Mouse (Mus musculus) gastrocnemius, adult 2 months (tissue): ENCODE measurements around the gene Arhgef2. TPM values are rescaled to one million over a fixed set of nuclear protein-coding genes. Genes with fewer than 3 reads are reported as not detected.

Source experiments
- DNase-seq: peaks from one replicate; pipeline ENCODE4 v3.0.0; 2022
- H3K27ac ChIP-seq: fragments of 200-600 bp; 2 replicates; pipeline ENCODE4 v1.8.1; 2022; ENCODE audit warnings: mild to moderate bottlenecking
- H3K4me3 ChIP-seq: fragments of 200-600 bp; 2 replicates; pipeline ENCODE4 v1.8.1; 2022; ENCODE audit warnings: mild to moderate bottlenecking, moderate library complexity
- CTCF ChIP-seq: fragments of 200-600 bp; IDR thresholded peaks from 2 replicates; pipeline ENCODE4 v1.8.1; 2022; ENCODE audit warnings: antibody characterized with exemption, mild to moderate bottlenecking, moderate library complexity
- intact Hi-C: fragments of 180-260 bp; cut with DNase I; formaldehyde crosslinking; loops from one replicate; pipeline ENCODE4 v1.15.1; 2025
- total RNA-seq, 2 experiments: library from RNA; stranded (reverse); gene quantifications; 2 replicates each; pipeline ENCODE4 v1.2.3; 2021

Gene Arhgef2
- total RNA-seq, 2 experiments from 2014 or later = 22.4 to 24.7 TPM

DNA sequence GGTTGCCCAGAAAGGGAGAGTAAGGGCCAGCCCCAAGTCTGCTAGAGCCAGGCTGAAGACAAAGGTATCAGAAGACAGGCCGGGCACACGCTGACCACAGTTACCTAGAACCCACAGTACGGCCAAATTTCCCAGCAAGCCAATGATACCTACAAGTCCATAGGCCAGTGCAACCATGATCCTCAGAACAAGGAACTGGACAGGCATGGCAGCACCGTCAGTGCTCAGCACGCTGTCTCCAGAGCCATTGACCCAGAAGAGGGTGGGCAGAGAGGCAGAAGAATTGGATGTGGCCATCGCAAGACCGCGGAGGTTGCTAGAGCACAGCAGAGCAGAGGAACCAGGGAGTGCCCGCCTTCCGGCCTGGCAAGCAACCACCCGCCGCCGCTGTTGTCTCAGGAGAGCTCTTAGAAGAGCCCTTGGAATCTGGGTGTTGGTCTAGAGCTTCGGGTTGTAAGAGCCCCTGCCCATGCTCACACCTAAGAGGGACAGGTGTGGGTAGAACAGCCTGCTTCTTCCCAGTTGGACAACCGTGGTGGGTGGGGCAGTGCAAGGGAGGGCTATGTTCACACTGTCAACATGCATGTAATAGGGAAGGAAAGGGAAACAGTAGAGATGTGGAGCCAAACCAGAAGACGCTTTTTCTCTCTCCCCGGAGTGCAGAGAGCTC lies 47.2 kb downstream of the Arhgef2 start, which contains the start of gene Rxfp4:
Rxfp4 (minus strand) TSS at position 297 of the 670 bp plus-strand sequence.
- no peak within 1 kb of the TSS for H3K27ac ChIP-seq
- TF ChIP-seq CTCF = no peak
- intact Hi-C loops = no loop called here
- H3K4me3 ChIP-seq = no peak within 1 kb of the TSS
- DNase-seq = no peak

DNA sequence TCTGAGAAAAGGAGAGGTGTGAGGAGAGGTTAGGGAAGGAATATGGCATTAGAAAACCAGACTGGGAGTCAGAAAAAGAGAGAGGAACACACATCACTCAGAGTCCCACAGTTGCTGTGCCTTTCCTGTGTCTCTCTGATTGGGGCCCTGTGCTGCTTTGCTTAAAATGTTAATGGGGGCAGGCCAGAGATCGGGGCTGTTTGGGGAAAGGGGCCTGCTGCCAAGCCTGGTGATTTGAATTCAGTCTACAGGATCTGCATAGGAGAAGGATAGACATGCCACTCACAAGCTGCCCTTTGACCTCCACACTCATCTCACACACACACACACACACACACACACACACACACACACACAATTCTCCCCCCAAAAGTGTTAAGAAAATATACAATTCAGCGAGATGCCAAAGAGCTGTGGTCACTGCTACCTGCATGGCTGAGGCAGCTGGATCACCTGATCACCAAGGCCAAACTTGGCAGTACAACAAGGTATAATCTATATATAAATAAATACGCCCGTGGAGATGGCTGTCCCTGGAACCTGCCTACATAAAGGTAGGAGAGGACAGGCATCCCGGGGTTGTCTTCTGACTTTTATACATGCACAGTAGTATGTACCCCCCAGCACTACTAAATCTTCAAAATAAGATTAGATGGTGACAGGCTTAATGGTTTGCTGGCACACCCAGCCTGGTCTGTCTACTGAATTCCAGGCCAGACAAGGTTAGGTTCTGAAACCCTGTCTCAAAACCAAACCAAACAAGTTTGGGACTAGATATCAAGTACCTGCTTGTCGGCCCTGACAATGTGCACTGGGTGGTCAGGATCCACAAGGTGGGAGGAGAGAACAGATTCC lies 48.0 kb downstream of the Arhgef2 start:
- DNase-seq = no peak
- TF ChIP-seq CTCF = no peak
- no peak overlapping the region for H3K27ac ChIP-seq

DNA sequence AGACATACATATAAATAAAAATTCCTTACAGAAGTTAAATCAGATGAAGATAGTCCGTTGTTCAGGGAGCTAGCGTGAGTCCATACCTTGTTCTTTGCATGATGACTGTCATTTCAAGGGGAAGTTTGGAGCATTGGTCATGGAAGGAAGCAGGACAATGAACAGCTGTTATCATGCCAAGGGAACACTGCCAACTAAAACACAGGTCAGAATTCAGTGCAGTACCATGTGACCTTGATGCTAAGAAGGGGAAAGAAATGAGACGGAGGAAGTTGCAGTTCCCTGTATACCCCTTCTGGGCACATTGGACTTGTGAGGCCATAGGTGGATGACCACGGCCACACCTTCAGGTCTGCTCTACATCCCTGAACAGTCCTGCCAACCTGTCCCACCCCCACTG lies 48.9 kb downstream of the Arhgef2 start:
- H3K4me3 ChIP-seq = no peak overlapping the region
- H3K27ac ChIP-seq = no peak overlapping the region
- TF ChIP-seq CTCF = no peak
- intact Hi-C loops = no loop called here
- no peak for DNase-seq

More for the DNA sequence above, 48.0 kb downstream of the Arhgef2 start:
- intact Hi-C loops = no loop called here
- H3K4me3 ChIP-seq = no peak overlapping the region

DNA sequence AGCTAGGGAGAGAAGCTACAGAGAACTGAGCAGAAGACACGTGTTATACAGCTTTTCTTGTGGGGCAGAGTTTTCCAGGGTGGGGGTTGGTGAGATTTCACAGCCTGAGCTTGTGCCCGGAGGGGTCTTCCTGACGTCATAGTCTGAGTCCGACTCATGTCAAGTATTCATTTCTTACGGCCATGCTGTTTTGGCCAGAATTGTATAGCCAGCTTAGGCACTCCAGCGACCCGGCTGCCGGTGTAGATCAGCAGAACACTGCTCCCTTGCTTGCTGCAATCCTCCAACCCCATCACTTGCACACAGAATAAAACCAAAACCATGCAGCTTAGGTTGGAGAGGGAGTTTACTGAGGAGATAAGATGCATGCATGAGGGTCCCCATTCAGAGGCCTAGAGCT lies 49.9 kb downstream of the Arhgef2 start:
- Histone ChIP-seq H3K4me3 (no peak overlapping the region), H3K27ac (no peak overlapping the region)
- DNase-seq = no peak
- no peak for TF ChIP-seq CTCF
- intact Hi-C loops = no loop called here

DNA sequence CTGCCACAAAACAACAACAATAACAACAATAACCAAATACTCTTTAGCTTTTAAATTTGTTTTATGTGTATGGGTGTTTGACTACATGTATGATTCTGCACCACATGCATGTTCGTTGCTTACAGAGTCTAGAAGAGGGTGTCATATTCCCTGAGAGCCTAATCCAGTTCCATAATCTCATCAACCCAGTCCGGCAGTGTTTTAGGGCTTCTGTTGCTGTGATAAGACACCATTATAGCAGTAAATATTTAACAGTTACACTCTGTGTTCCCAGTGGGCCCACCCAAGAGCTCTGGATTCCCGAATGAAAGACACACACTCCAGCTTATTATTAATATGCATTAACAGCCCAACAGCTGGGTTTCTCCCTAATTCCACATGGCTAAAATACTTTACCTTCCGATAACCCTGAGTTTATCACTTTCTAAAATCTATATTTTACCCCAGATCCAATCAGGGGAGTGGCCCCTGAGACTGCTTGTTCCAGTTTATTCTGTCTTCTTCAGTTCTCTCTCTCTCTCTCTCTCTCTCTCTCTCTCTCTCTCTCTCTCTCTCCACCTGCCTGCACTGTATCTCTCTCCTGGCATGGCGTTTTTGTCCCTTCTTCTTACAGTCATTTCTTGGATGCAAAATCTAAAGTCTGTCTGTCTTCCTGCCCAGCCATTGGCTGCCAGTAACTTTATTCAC lies 52.8 kb downstream of the Arhgef2 start:
- TF ChIP-seq CTCF = no peak
- intact Hi-C loops = no loop called here
- DNase-seq = no peak
- Histone ChIP-seq H3K27ac (no peak overlapping the region), H3K4me3 (no peak overlapping the region)

DNA sequence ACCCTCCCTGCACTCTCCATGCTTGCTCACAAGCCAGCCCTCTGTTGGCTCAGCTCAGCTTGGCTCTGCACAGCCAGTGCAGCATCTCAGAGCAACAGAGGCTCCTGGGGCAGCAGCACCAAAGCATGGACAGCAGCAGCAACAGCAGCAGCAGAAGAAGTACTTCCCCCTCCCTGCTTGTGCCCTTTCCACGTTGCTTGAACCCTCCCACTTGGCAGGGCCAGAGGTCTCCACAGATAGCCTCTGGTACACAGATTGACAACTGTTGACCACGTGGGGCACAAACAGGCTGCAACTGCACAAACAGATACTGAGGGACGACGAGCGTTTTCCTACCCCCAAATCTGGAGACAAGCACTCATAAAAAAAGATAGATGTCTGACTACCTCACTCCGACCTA lies 54.0 kb downstream of the Arhgef2 start:
- DNase-seq = no peak
- intact Hi-C loops = no loop called here
- TF ChIP-seq CTCF = no peak

DNA sequence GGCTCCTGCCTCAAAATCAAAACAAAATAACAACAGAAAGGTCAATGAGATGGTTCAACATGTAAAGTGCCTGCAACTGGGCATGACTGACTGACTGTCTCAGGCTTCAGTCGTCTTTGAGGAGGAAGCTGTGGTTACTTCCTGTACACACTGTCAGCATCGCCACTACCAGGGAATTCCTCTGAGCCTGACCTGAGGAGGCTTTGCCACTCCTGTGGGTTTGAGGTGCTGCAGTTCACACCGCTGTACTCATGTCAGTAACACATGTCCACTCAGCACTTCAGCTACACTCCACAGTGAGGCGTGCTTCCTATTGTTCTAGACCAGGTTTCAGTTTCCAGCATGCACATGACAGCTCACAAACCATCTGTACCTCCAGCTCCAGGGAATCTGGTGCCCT lies 58.3 kb downstream of the Arhgef2 start:
- intact Hi-C loops = no loop called here

More for the DNA sequence above, 54.0 kb downstream of the Arhgef2 start:
- Histone ChIP-seq H3K27ac (no peak overlapping the region), H3K4me3 (no peak overlapping the region)

DNA sequence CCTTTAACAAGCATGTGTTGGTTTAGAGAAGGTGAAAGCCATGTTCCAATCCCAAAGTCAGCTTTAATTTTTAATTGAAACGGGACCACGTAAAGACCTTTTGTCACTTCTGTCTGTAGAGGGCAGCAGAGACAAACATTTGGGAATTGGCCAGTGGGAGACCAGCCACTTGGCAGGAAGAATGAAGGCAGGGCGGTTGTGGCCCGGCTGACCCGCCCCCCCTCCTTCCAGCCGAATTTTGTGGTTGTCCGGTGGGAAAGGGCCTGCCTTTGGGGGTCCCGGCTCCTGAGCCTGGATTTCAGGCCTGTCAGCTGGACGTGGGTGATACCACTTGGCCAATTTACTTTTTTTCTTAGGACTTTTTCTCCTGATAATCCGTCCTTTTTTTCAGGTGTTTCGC lies 71.6 kb downstream of the Arhgef2 start:
- intact Hi-C loops = loop anchor here (5.0 kb wide), 1 partner anchor 60 kb away; no protein-coding TSS in a partner anchor
- peak overlapping the region; percentile 39 for H3K27ac ChIP-seq
- TF ChIP-seq CTCF = peak; percentile 81
- peak overlapping the region; percentile 67 for H3K4me3 ChIP-seq
- peak; percentile 86 for DNase-seq

More for the DNA sequence above, 58.3 kb downstream of the Arhgef2 start:
- no peak overlapping the region for H3K27ac ChIP-seq
- H3K4me3 ChIP-seq = no peak overlapping the region
- no peak for DNase-seq
- TF ChIP-seq CTCF = peak; percentile 10; the same call in 1 of the 2 replicates

DNA sequence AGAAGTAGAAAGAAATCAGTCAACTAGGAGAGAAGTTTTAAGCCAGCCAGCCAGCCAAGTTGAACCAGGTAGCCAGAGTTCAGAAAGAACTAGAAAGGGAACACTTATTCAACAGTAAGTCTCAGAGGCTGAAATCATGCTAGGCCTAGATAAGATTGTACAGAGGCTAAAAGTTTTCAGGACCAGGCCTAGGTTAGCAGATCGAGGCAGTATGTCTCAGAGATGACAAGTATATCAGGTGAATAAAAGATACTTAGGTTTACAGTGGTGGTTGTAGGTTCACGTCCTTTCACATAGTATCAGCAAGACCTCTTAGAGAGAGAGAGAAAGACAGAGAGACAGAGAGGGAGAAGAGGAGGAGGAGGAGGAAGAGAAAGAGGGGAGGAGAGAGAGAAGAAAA lies 78.0 kb downstream of the Arhgef2 start:
- DNase-seq = no peak
- Histone ChIP-seq H3K4me3 (no peak overlapping the region), H3K27ac (peak overlapping the region; percentile 4; the same call in 1 of the 2 replicates)
- no peak for TF ChIP-seq CTCF
- intact Hi-C loops = loop anchor here (5.0 kb wide), 1 partner anchor 33 kb away; the partner anchor contains the start of gene Rit1

DNA sequence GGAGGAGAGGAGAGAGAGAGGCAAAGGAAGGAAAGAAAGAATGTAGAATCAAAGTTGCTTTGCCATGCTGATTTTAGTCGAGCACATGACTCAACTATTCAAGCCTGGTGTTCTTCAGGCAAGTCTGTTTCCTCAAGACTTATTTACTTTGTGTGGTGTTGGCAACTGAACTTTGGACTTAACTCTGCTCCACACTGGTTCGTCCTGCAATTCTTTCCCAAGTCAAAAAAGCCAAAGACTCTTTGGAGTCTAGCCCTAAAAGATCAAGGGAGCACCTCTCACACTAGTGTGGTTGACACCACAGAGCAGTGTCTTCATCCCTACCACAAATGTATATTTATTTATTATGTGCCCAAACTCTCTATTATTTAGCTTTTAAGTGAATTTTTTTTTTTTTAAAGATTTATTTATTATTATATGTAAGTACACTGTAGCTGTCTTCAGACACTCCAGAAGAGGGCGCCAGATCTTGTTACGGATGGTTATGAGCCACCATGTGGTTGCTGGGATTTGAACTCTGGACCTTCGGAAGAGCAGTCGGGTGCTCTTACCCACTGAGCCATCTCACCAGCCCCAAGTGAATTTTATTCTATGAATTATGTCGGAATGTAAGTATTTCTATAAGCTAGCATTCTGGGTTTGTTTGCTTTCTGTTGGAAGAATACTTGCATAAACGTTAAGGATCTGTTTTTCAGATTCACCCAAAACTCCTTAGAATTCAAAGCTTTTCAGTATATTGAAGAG lies 78.6 kb downstream of the Arhgef2 start:
- H3K4me3 ChIP-seq = peak overlapping the region; percentile 100
- H3K27ac ChIP-seq = peak overlapping the region; percentile 94
- peak; percentile 29; the same call in 1 of the 2 replicates for TF ChIP-seq CTCF
- no peak for DNase-seq
- intact Hi-C loops = loop anchor here (5.0 kb wide), 1 partner anchor 33 kb away; the partner anchor contains the start of gene Rit1

DNA sequence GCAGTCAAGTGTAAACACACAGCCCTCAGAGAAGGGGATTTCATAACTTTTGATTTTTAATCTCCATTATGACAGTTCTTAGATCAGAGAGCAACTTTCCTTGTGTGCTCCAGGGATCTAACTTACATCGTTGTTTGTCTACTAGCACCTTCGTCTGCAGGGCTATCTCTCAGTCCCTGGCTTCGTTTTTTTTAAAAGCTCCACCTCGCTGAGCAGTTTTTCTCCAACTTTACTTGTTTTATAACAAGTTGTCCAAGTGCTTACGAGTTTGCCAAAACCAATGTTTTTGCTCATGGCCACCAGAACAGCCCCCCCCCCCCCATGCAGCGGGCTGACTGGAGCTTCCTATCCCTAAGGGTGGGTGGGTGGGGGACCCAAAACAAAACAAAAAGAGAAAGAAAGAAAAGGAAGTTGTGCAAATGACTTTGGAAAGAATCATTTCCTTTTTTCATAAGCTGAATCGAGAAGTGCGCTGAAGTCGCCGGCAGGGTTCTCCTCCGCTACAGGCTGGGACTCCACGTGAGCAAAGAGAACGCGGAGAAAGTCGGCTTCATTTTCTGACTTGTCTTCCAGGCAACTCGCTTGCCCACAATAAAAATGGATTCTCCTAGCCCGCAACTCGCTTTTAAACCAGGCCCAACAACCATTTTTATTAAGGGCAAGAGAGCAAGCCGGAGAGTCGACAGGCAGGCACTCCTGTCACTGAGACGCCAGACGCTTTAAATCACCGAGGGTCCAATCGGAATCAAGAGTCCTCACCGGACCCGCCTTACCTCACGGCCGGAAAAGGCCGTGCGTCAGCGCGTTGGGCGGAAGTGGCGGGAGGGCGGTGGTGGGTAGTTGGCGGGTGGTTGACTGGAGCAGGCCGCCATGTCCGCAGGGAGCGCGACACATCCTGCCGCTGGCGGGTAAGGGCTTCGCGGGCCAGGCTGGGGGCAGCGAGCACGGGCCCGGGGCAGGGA lies 79.5 kb downstream of the Arhgef2 start, which contains the start of gene Khdc4:
Khdc4 (plus strand) TSS at position 824 of the 962 bp plus-strand sequence.
- intact Hi-C loops = loop anchor here (5.0 kb wide), 1 partner anchor 32 kb away; the partner anchor contains the start of gene Rit1
- peak within 1 kb of the TSS; percentile 94 for H3K27ac ChIP-seq
- H3K4me3 ChIP-seq = peak within 1 kb of the TSS; percentile 100
- TF ChIP-seq CTCF = no peak
- peak; percentile 98 for DNase-seq
